Mouse (Mus musculus): ENCODE data around the gene Scn8a. TPM values are rescaled to one million over a fixed set of nuclear protein-coding genes. Genes with fewer than 3 reads are reported as not detected.

Gene Scn8a
- polyA plus RNA-seq, 1 experiment from 2014 or later, result 23.0 TPM

DNA sequence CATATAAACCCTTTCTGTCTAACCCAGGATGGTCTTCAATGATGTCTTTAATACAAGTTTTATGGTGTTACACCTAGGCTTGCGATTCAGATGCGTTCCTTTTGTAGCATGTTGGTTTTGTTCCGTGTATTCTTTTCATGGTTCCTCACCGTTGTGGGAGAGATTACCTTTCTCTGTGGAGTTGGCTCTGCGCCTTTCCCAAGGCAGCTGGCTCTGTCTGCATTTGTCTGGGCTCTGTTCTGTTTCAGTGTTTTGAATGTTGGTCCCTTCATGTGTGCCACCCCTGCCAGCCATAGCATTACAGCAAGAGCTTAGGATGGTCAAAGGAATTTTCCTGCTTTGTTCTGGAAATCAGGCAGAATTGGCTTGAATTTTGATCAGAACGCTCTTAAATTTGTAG lies 14.8 kb downstream of the Scn8a start:
- Histone ChIP-seq H3K9me3 (no peaks in the 10 kb centered on the region), H3K27ac (no peak overlapping the region), H3K9ac (replicated peaks) (no peak overlapping the region), H3K36me3 (no peaks in the 10 kb centered on the region), H3K4me2 (replicated peaks) (no peak overlapping the region), H3K4me1 (replicated peaks) (peaks cover 3% of the 10 kb centered on the region), H3K4me3 (replicated peaks) (no peak overlapping the region), H3K27me3 (no peaks in the 10 kb centered on the region)
- no peak for ATAC-seq
- WGBS, result 91% methylated on average over 6 of the region's 6 CpGs

DNA sequence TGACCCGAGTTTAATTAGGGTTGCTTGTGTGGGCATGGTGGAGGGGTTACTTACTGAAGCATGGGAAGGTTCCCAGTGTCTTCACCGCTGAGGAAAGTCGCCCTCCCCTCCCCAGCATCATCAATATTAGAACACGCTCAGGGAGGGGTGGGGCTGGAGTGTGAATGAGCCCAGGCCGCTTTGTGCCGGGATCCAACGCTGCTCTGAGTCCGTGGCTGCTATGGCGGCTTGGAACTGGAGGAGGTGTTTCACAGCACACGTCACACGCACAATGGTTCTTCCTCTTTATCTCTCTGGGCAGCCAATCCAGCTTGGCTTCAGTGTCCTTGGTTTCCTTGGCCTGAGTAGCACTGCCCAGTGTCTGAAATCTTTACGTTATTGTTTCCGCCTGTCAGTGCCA lies 22.3 kb downstream of the Scn8a start:
- no peak overlapping the region; the same call in 1 of the 2 replicates for H3K9ac ChIP-seq (replicated peaks)
- peak overlapping the region; percentile 6; the same call in 1 of the 2 replicates for H3K27ac ChIP-seq
- peaks cover 12% of the 10 kb centered on the region for H3K4me1 ChIP-seq (replicated peaks)
- H3K4me3 ChIP-seq (replicated peaks), result no peak overlapping the region
- peak; percentile 69 for ATAC-seq
- WGBS, result 53% methylated on average over 13 of the region's 13 CpGs
- no peaks in the 10 kb centered on the region for H3K27me3 ChIP-seq
- H3K36me3 ChIP-seq, result peaks cover 14% of the 10 kb centered on the region
- H3K4me2 ChIP-seq (replicated peaks), result peak overlapping the region; percentile 23
- H3K9me3 ChIP-seq, result peaks cover 13% of the 10 kb centered on the region

DNA sequence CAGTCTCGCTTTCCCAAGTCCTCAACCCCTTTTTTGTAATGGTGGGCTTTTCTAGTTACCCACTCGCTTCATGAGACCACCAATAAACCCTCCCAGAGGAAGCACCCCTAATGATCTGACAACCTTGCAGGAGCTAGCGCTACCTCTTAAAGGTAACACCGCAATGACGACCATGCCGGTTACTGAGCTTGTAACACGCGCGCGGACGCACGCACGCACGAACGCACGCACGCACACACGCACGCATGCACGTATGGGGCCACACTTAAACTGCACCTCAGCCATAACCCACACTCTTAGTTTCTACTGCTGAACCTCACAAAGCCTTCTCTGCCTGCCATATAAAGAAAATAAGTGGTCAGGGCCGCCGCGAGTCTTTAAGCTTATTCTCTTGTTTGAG lies 26.8 kb downstream of the Scn8a start:
- Histone ChIP-seq H3K4me1 (replicated peaks) (peaks cover 9% of the 10 kb centered on the region), H3K9me3 (peaks cover 13% of the 10 kb centered on the region), H3K9ac (replicated peaks) (no peak overlapping the region), H3K27ac (no peak overlapping the region), H3K4me2 (replicated peaks) (no peak overlapping the region), H3K4me3 (replicated peaks) (no peak overlapping the region), H3K27me3 (no peaks in the 10 kb centered on the region), H3K36me3 (peaks cover 26% of the 10 kb centered on the region)
- no peak for ATAC-seq
- 99% methylated on average over 23 of the region's 23 CpGs for WGBS

DNA sequence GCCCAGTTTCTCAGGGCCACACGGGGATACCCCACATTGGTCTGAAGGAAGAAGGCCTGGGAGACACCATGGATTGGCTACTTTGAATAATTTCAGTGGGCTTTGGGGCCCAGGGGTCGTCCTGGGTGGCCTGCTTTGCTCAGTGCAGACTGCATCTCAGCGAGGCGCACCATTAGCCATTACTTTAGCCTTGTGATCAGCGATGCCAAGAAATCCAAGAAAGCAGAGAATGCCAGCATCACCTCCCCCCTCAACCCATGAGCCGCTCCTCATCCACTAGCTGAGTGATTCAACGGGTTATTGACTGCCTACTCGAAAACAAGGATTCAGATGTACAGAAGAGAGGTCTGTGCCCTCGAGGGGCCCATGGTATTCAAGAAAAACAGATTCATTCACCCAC lies 34.2 kb downstream of the Scn8a start:
- peaks cover 18% of the 10 kb centered on the region for H3K36me3 ChIP-seq
- WGBS, result 70% methylated on average over 9 of the region's 9 CpGs
- no peaks in the 10 kb centered on the region for H3K9me3 ChIP-seq
- 0 out of 2 replicates have a peak, but pooled peaks cover 10% of the 10 kb centered on the region for H3K4me1 ChIP-seq (replicated peaks)
- H3K4me2 ChIP-seq (replicated peaks), result no peak overlapping the region
- H3K27me3 ChIP-seq, result no peaks in the 10 kb centered on the region
- no peak overlapping the region for H3K9ac ChIP-seq (replicated peaks)
- H3K27ac ChIP-seq, result no peak overlapping the region
- H3K4me3 ChIP-seq (replicated peaks), result no peak overlapping the region
- no peak for ATAC-seq

DNA sequence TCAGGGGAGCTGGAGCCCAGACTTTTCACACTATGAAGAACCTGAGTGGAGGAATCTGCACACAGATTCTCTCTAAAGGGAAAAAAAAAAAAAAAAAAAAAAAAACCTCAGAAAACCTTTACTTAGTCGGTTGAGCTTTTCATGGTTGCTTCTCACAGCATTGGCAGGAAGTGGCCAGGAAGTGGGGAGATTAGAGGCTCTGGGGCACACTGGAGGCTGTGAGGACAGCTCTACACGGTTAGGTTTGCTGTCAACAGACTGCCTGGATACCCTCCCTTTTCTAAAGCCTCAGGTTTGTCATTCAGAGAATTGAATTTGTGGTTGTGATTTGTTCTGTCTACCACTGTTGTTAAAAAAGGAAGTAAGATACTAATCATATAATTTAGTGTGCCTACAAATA lies 35.3 kb downstream of the Scn8a start:
- Histone ChIP-seq H3K36me3 (peaks cover 13% of the 10 kb centered on the region), H3K27me3 (no peaks in the 10 kb centered on the region), H3K27ac (no peak overlapping the region), H3K4me3 (replicated peaks) (no peak overlapping the region), H3K9me3 (no peaks in the 10 kb centered on the region), H3K9ac (replicated peaks) (no peak overlapping the region), H3K4me1 (replicated peaks) (peaks cover 20% of the 10 kb centered on the region), H3K4me2 (replicated peaks) (no peak overlapping the region)
- 33% methylated on average over 2 of the region's 2 CpGs for WGBS
- no peak for ATAC-seq

DNA sequence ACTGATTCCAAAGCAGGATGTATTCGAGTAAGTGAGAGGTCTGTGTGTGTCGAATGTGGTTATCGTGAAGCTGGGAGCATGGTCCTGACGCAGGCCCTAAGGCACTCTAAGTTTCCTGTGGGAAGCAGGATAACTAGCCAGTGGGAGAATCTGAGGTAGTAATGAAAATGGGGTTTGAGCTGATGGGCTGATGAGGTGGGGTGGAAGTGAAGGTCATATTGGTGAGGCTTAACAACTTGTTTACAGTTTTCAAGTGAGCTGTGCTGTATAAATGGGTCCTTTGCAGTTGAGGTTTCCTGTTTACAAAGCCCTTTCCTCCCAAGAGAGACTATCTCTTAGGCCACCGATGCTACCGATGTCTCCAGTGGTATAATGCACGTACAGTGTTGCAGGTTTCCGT lies 36.1 kb downstream of the Scn8a start:
- no peak overlapping the region for H3K4me2 ChIP-seq (replicated peaks)
- no peaks in the 10 kb centered on the region for H3K27me3 ChIP-seq
- H3K4me1 ChIP-seq (replicated peaks), result peaks cover 27% of the 10 kb centered on the region
- ATAC-seq, result no peak
- H3K4me3 ChIP-seq (replicated peaks), result no peak overlapping the region
- no peak overlapping the region for H3K27ac ChIP-seq
- no peaks in the 10 kb centered on the region for H3K9me3 ChIP-seq
- H3K9ac ChIP-seq (replicated peaks), result no peak overlapping the region
- H3K36me3 ChIP-seq, result peaks cover 7% of the 10 kb centered on the region
- 88% methylated on average over 8 of the region's 8 CpGs for WGBS

DNA sequence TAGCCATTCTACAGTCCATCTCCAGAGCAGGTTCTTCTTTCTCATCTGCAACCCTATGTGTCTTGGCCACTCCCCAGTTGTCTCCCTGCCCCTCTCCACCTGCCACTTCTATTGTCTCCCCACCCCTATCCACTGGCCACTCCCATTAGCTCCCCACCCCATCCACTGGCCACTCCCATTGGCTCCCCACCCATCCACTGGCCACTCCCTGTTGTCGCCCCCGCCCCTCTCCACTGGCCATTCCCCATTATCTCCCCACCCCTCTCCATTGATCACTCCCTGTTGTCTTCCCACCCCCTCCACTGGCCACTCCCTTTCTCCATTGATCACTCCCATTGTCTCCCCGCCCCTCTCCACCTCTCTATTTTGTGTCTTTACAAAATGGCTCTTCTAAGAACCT lies 39.2 kb downstream of the Scn8a start:
- WGBS, result 28% methylated on average over 3 of the region's 3 CpGs
- H3K4me3 ChIP-seq (replicated peaks), result no peak overlapping the region

DNA sequence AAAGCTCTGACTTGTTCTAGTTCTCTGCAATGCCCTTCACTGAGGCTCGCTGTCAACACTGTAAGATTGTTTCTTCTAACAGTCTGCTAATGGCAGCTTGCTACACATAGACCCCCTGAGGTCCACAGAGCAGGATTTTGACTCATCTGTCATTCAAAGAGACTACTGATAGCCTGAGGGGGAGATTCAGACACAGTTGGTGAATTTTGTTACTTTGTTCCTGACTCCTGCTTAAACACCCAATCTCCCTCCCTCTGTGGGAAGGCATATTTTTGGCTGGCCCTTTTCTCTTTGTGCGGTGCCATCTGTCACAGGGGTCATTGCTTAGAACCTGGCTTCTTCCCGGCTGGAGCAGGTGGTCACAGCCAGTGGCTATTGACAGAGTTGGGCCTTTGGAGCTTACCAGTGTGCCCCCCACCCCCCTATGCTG lies 40.1 kb downstream of the Scn8a start:
- Histone ChIP-seq H3K9ac (replicated peaks) (no peak overlapping the region), H3K4me1 (replicated peaks) (peaks cover 47% of the 10 kb centered on the region), H3K27me3 (no peaks in the 10 kb centered on the region), H3K27ac (peak overlapping the region; percentile 87), H3K9me3 (no peaks in the 10 kb centered on the region), H3K4me3 (replicated peaks) (no peak overlapping the region), H3K36me3 (no peaks in the 10 kb centered on the region), H3K4me2 (replicated peaks) (peak overlapping the region; percentile 13; the same call in 1 of the 2 replicates)
- 8% methylated on average over 3 of the region's 3 CpGs for WGBS
- ATAC-seq, result peak; percentile 82

More for the DNA sequence above, 39.2 kb downstream of the Scn8a start:
- H3K9ac ChIP-seq (replicated peaks), result no peak overlapping the region
- H3K27me3 ChIP-seq, result no peaks in the 10 kb centered on the region
- no peak overlapping the region for H3K4me2 ChIP-seq (replicated peaks)
- H3K4me1 ChIP-seq (replicated peaks), result peaks cover 46% of the 10 kb centered on the region
- H3K9me3 ChIP-seq, result no peaks in the 10 kb centered on the region
- no peak for ATAC-seq
- H3K27ac ChIP-seq, result peak overlapping the region; percentile 87
- no peaks in the 10 kb centered on the region for H3K36me3 ChIP-seq

DNA sequence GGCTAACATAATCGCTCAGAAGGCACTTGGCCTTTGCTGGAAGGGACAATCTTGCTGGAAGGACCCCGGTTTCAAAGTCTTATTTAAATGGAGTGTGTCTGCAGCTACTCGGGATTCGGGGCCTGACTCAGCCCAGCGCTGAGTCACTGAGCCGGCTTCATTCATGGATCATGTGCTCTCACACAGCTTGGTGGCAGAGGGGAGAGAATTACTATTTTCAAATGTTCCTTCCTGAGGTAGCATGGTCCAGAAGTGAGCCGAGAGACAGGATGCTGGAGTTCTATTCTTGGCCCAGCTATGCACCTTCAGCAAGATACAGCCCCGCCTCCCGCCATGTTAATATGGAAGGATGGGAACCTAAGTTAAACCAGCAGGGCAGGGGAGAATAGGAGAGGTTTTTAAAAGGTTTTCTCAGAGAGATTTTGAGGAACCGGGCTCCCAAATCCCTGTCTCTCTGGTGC lies 40.8 kb downstream of the Scn8a start:
- H3K4me2 ChIP-seq (replicated peaks), result peak overlapping the region; percentile 13; the same call in 1 of the 2 replicates
- H3K9ac ChIP-seq (replicated peaks), result no peak overlapping the region
- 37% methylated on average over 10 of the region's 10 CpGs for WGBS
- H3K4me3 ChIP-seq (replicated peaks), result no peak overlapping the region
- H3K27ac ChIP-seq, result peak overlapping the region; percentile 87
- no peaks in the 10 kb centered on the region for H3K36me3 ChIP-seq
- peaks cover 52% of the 10 kb centered on the region for H3K4me1 ChIP-seq (replicated peaks)
- no peaks in the 10 kb centered on the region for H3K9me3 ChIP-seq
- H3K27me3 ChIP-seq, result no peaks in the 10 kb centered on the region
- peak; percentile 35; the same call in 1 of the 2 replicates for ATAC-seq

DNA sequence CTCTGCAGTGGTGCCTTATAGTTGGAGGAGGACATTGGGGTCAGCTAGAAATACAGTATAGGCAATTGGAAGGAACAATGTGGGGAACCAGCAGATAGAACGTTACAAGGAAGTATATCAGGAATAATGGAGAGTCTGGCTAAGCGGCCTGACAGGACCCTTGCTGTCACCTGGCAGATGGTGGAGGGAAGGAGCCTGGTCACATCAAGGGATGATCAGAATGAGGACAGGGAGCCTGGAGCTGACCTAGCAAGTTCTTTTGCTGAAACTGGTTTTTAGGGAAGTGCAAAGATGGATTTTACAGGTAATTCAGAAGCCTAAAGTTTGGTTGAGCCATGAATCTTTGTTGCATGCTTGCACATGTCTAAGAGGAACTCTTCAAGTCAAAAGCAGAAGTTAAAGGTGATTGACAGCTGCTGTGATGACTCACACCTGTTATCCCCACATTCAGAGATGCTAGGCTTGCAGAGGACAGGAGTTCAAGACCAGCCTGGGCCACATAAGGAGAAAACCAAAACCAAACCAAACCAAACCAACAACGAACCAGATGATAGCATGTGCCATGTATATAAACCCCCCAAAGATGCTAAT lies 43.1 kb downstream of the Scn8a start:
- no peak for ATAC-seq

DNA sequence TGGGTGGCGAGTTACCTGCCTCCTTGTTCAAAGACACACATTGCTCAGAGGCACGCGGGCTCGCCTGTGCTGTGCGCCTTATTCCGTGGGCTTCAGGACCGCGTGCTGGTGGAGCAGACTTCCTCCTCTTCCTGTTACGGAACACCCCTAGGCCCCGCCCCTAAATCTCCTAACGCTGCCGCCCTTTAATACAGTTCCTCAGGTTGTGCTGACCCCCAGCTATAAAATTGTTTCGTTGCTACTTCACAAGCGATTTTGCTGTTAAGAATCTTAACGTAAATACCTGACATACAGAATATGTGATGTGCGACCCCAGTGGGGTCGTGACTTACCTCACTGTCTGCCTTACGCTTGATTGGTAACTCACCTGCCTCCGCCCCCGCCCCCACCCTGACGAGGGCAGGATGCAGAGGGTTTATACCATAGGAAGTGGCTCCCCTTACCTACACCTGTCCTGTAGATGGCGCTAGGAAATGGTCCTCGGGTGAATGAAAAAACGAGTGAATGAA lies 45.1 kb downstream of the Scn8a start:
- no peaks in the 10 kb centered on the region for H3K36me3 ChIP-seq
- no peak overlapping the region for H3K27ac ChIP-seq
- 0 out of 2 replicates have a peak, but pooled peaks cover 4% of the 10 kb centered on the region for H3K27me3 ChIP-seq
- H3K4me2 ChIP-seq (replicated peaks), result peak overlapping the region; percentile 53
- 5% methylated on average over 24 of the region's 24 CpGs for WGBS
- H3K9me3 ChIP-seq, result no peaks in the 10 kb centered on the region
- peaks cover 50% of the 10 kb centered on the region for H3K4me1 ChIP-seq (replicated peaks)
- 0 out of 2 replicates have a peak, but pooled peaks have one; percentile 59 for ATAC-seq
- H3K9ac ChIP-seq (replicated peaks), result peak overlapping the region; percentile 48; the same call in 1 of the 2 replicates
- peak overlapping the region; percentile 29 for H3K4me3 ChIP-seq (replicated peaks)

More for the DNA sequence above, 43.1 kb downstream of the Scn8a start:
- Histone ChIP-seq H3K9me3 (no peaks in the 10 kb centered on the region), H3K4me3 (replicated peaks) (no peak overlapping the region), H3K36me3 (no peaks in the 10 kb centered on the region), H3K4me1 (replicated peaks) (peaks cover 49% of the 10 kb centered on the region), H3K27ac (no peak overlapping the region), H3K9ac (replicated peaks) (no peak overlapping the region), H3K27me3 (0 out of 2 replicates have a peak, but pooled peaks cover 4% of the 10 kb centered on the region), H3K4me2 (replicated peaks) (no peak overlapping the region)
- WGBS, result 90% methylated on average over 3 of the region's 3 CpGs

DNA sequence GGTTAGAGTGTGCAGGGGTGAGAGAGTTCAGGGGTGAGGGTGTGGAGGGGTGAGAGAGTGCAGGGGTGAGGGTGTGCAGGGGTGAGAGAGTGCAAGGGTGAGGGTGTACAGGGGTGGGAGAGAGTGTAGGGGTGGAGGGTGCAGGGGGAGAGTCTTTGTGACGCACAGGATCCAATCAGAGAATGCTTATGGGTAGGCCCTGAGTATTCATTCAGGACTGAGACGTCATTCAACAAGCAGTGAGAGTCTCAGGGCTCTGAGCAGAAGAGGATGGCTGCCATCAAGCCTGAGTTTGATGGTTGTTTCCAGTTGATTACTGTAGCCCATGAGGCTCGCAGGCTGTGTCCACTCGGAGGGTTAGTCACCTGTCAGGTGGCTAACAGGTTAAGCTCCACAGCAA lies 48.4 kb downstream of the Scn8a start:
- no peak overlapping the region for H3K4me3 ChIP-seq (replicated peaks)
- H3K9me3 ChIP-seq, result no peaks in the 10 kb centered on the region
- ATAC-seq, result no peak
- 49% methylated on average over 4 of the region's 4 CpGs for WGBS
- no peaks in the 10 kb centered on the region for H3K36me3 ChIP-seq
- H3K4me2 ChIP-seq (replicated peaks), result no peak overlapping the region
- peak overlapping the region; percentile 45; the same call in 1 of the 2 replicates for H3K27ac ChIP-seq
- H3K27me3 ChIP-seq, result 0 out of 2 replicates have a peak, but pooled peaks cover 4% of the 10 kb centered on the region
- H3K4me1 ChIP-seq (replicated peaks), result peaks cover 30% of the 10 kb centered on the region
- no peak overlapping the region for H3K9ac ChIP-seq (replicated peaks)

All from midbrain, embryonic 13.5 days (tissue).